In genomic region chr3:31031621-31032020, GRCm38 (mm10) we compare ENCODE assay signal across 21 mouse cellular contexts. TPM values are rescaled to one million over a fixed set of nuclear protein-coding genes. Genes with fewer than 3 reads are reported as not detected.
A peak's percentile ranks its signal among the peaks of the same experiment; 100 is the strongest.
DNase-seq lines count a peak whose midpoint lies in the region; ATAC-seq lines count a peak whose summit lies in the region.
"Had no signal": no experiment of that assay in that cellular context is flagged by ENCODE, and none has a peak within 500 bp of the region (broad histone marks: within the 10 kb centered on the region; RNA-seq: fewer than 3 reads in every experiment).

No protein-coding gene starts in this region.

- DNase-seq in cerebellum, postnatal 4 days (ENCODE audit: low spot score in 2 of 2) = no peak
- peak; percentile 66 to 72 for DNase-seq in cerebellum, adult 18-20 months
- DNase-seq in cerebellum, postnatal 10 days = peak; percentile 31 to 38
- DNase-seq in left cerebral cortex, postnatal 14 days (ENCODE audit: low spot score in 2 of 2) = no peak
- DNase-seq in thymus, postnatal 10 days (ENCODE audit: low spot score in 2 of 2) = no peak
- no peak for DNase-seq in urinary bladder, postnatal 14 days (ENCODE audit: low spot score)
- DNase-seq: adrenal gland, postnatal 14 days; gastrocnemius, postnatal 10 days; heart, postnatal 36 days; kidney, adult 9 months; kidney, postnatal 10 days; liver, postnatal 0 days; right cerebral cortex, postnatal 4 days; thymus, adult 18-20 months had no signal

- intact Hi-C loops in left cerebral cortex, postnatal 14 days (cut with DNase I) = no loop called here

- peak; percentile 82 for ATAC-seq in cerebellum, adult (ENCODE audit: insufficient number of reproducible peaks, low FRiP score, low TSS enrichment)
- ATAC-seq: forebrain, embryonic 13.5 days; hindbrain, postnatal 0 days; intestine, embryonic 15.5 days; liver, embryonic 12.5 days; liver, postnatal 0 days; lung, postnatal 0 days; midbrain, embryonic 13.5 days had no signal

RNA-seq across cellular contexts. Expression of gene Prkci, which starts 36.1 kb away (rescaled TPM):
- 10 to 100 TPM; 58.3 to 72.2 TPM for total RNA-seq in left cerebral cortex, postnatal 14 days (2021)

Comparison
In these comparisons a context has a peak if more than half of its experiments do, and no peak if none do; other contexts are left out.
1. DNase-seq: peak in cerebellum, adult 18-20 months (2 of 2) and cerebellum, postnatal 10 days (2 of 2); none in cerebellum, postnatal 4 days (0 of 2), left cerebral cortex, postnatal 14 days (0 of 2), thymus, postnatal 10 days (0 of 2) and urinary bladder, postnatal 14 days (single experiment).